28 mouse cellular contexts compared by ENCODE assay signal in genomic region chr11:76884451-76884850, GRCm38 (mm10). TPM values are rescaled to one million over a fixed set of nuclear protein-coding genes. Genes with fewer than 3 reads are reported as not detected.
A peak's percentile ranks its signal among the peaks of the same experiment; 100 is the strongest.
DNase-seq lines count a peak whose midpoint lies in the region; ATAC-seq and TF ChIP-seq lines count a peak whose summit lies in the region.
"Had no signal": no experiment of that assay in that cellular context is flagged by ENCODE, and none has a peak within 500 bp of the region (broad histone marks: within the 10 kb centered on the region; RNA-seq: fewer than 3 reads in every experiment).

No protein-coding gene starts in this region.

- peak; percentile 94 for ATAC-seq in lung, embryonic 16.5 days (ENCODE audit: low read depth)
- ATAC-seq in neutrophil, adult 5-6 weeks (ENCODE audit: extremely low read depth, insufficient number of reproducible peaks, low FRiP score, poor library complexity, severe bottlenecking) = peak; percentile 32; the same call in 1 of the 2 replicates
- no peak for ATAC-seq in erythroblast, adult 5-6 weeks (replicated peaks; ENCODE audit: low FRiP score, poor library complexity, severe bottlenecking)
- ATAC-seq: forebrain, embryonic 16.5 days; midbrain, embryonic 13.5 days had no signal

- WGBS in lung, embryonic 16.5 days = 8% methylated on average over 5 of the region's 5 CpGs
- 42% methylated on average over 5 of the region's 5 CpGs for WGBS in bone marrow, adult 2 months

- no peaks in the 10 kb centered on the region for H3K36me3 ChIP-seq in lung, embryonic 16.5 days (ENCODE audit: control insufficient read depth, insufficient read depth, low read length)
- H3K36me3 ChIP-seq: embryonic facial prominence, embryonic 15.5 days; forebrain, embryonic 10.5 days; hindbrain, embryonic 13.5 days; midbrain, embryonic 13.5 days; neural tube, embryonic 12.5 days had no signal

- H3K4me3 ChIP-seq in lung, embryonic 16.5 days (ENCODE audit: low read length) = no peak overlapping the region
- no peak overlapping the region for H3K4me3 ChIP-seq in bone marrow, adult 2 months (replicated peaks; ENCODE audit: control insufficient read depth, low read depth, low read length)
- H3K4me3 ChIP-seq: embryonic facial prominence, embryonic 15.5 days; forebrain, embryonic 10.5 days; hindbrain, embryonic 13.5 days; left cerebral cortex, adult 2 months; midbrain, embryonic 13.5 days; neural tube, embryonic 12.5 days had no signal

- intact Hi-C loops in heart, postnatal 10 days (cut with DNase I) = no loop called here

- peaks cover 3% of the 10 kb centered on the region for H3K4me1 ChIP-seq in lung, embryonic 16.5 days (replicated peaks; ENCODE audit: control insufficient read depth, insufficient read depth, low read length)
- H3K4me1 ChIP-seq in bone marrow, adult 2 months (ENCODE audit: control insufficient read depth, insufficient read depth, low read length) = peaks cover 1% of the 10 kb centered on the region; the same call in 1 of the 2 replicates
- H3K4me1 ChIP-seq: embryonic facial prominence, embryonic 15.5 days; forebrain, embryonic 10.5 days; hindbrain, embryonic 13.5 days; midbrain, embryonic 13.5 days; neural tube, embryonic 12.5 days had no signal

- peak overlapping the region; percentile 91 for H3K27ac ChIP-seq in lung, embryonic 16.5 days (ENCODE audit: low read length)
- H3K27ac ChIP-seq in bone marrow, adult 2 months (ENCODE audit: control insufficient read depth, insufficient read depth, low read depth, low read length, poor library complexity) = peak overlapping the region; percentile 79
- H3K27ac ChIP-seq: embryonic facial prominence, embryonic 15.5 days; forebrain, embryonic 10.5 days; hindbrain, embryonic 13.5 days; kidney, postnatal 0 days; left cerebral cortex, adult 2 months; midbrain, embryonic 13.5 days; neural tube, embryonic 12.5 days had no signal

- no peaks in the 10 kb centered on the region for H3K9me3 ChIP-seq in lung, embryonic 16.5 days (ENCODE audit: control insufficient read depth, low read length)
- H3K9me3 ChIP-seq: embryonic facial prominence, embryonic 15.5 days; forebrain, embryonic 10.5 days; hindbrain, embryonic 13.5 days; midbrain, embryonic 13.5 days; neural tube, embryonic 12.5 days had no signal

- peak; percentile 21 for DNase-seq in heart, adult 11 months
- no peak for DNase-seq in heart, postnatal 10 days
- DNase-seq in lung, postnatal 14 days = no peak
- DNase-seq: adrenal gland, postnatal 25 days; cerebellum, adult 9-11 months; gastrocnemius, postnatal 25 days; heart, postnatal 36 days; kidney, adult 2 months; right cerebral cortex, adult 18-20 months; right cerebral cortex, postnatal 4 days; thymus, postnatal 25 days had no signal

- no peak overlapping the region for H3K9ac ChIP-seq in lung, embryonic 16.5 days (ENCODE audit: low read length)
- H3K9ac ChIP-seq: embryonic facial prominence, embryonic 15.5 days; hindbrain, embryonic 13.5 days; midbrain, embryonic 13.5 days; neural tube, embryonic 12.5 days had no signal

- no peak overlapping the region for H3K4me2 ChIP-seq in lung, embryonic 16.5 days (ENCODE audit: low read depth, low read length)
- H3K4me2 ChIP-seq: embryonic facial prominence, embryonic 15.5 days; hindbrain, embryonic 13.5 days; midbrain, embryonic 13.5 days; neural tube, embryonic 12.5 days had no signal

- no peak for TF ChIP-seq CTCF in bone marrow, adult 2 months (IDR thresholded peaks at IDR 0.05; ENCODE audit: control insufficient read depth, insufficient read depth, low read length)

- no peak for TF ChIP-seq POLR2A in bone marrow, adult 2 months (IDR thresholded peaks at IDR 0.05; ENCODE audit: borderline replicate concordance, control insufficient read depth, low read depth, low read length)

- H3K27me3 ChIP-seq in lung, embryonic 16.5 days (ENCODE audit: control insufficient read depth, insufficient read depth, low read depth, low read length) = no peaks in the 10 kb centered on the region
- H3K27me3 ChIP-seq: embryonic facial prominence, embryonic 15.5 days; hindbrain, embryonic 13.5 days; midbrain, embryonic 13.5 days; neural tube, embryonic 12.5 days had no signal

RNA-seq across cellular contexts. Expression of gene Tmigd1, which starts 17.5 kb away (rescaled TPM):
- total RNA-seq in heart, postnatal 10 days (2021) = under 1 TPM; 0.24 to 0.55 TPM
- 0.11 and 0.47 TPM in 2 replicates for polyA plus RNA-seq in lung, embryonic 16.5 days (2015; fragmentation: Nextera tagmentation; extraction: Ambion mirVana)
- 1.8 TPM in 1 of 2 replicates, not detected in the other for polyA plus RNA-seq in bone marrow, adult 2 months (2011; ENCODE audit: insufficient read depth, insufficient read length, low replicate concordance, missing spikeins)
- not detected in 2 replicates for total RNA-seq in neutrophil, adult 5-6 weeks (2017)
- not detected in 2 replicates for total RNA-seq in erythroblast, adult 5-6 weeks (2015; ENCODE audit: low replicate concordance)
- total RNA-seq in erythroblast, adult 5-6 weeks (2017; ENCODE audit: low replicate concordance) = not detected in 2 replicates
- total RNA-seq: common myeloid progenitor, adult 5-6 weeks; gastrocnemius, postnatal 25 days; layer of hippocampus, postnatal 10 days; left cerebral cortex, adult 2 months; left cerebral cortex, postnatal 36 days had no signal
- polyA plus RNA-seq: forebrain, embryonic 10.5 days; forebrain, embryonic 16.5 days; heart, embryonic 14.5 days; hindbrain, embryonic 13.5 days; midbrain, embryonic 13.5 days; neural tube, embryonic 12.5 days; stomach, embryonic 14.5 days had no signal

RNA-seq across cellular contexts. Expression of gene Cpd, which starts 37.6 kb away (rescaled TPM):
- 10 to 100 TPM; 66.5 to 71.9 TPM for total RNA-seq in heart, postnatal 10 days (2021)
- polyA plus RNA-seq in lung, embryonic 16.5 days (2015; fragmentation: Nextera tagmentation; extraction: Ambion mirVana) = 12.6 and 13.4 TPM in 2 replicates
- polyA plus RNA-seq in bone marrow, adult 2 months (2011; ENCODE audit: insufficient read depth, insufficient read length, low replicate concordance, missing spikeins) = 3.1 and 5.3 TPM in 2 replicates
- 107 and 114 TPM in 2 replicates for total RNA-seq in neutrophil, adult 5-6 weeks (2017)
- total RNA-seq in erythroblast, adult 5-6 weeks (2015; ENCODE audit: low replicate concordance) = 13.4 and 19.6 TPM in 2 replicates
- total RNA-seq in erythroblast, adult 5-6 weeks (2017; ENCODE audit: low replicate concordance) = 7.8 and 8.6 TPM in 2 replicates

RNA-seq across cellular contexts. Expression of gene Blmh, which starts 40.2 kb away (rescaled TPM):
- total RNA-seq in heart, postnatal 10 days (2021) = 10 to 100 TPM; 54.8 to 64.8 TPM
- polyA plus RNA-seq in lung, embryonic 16.5 days (2015; fragmentation: Nextera tagmentation; extraction: Ambion mirVana) = 163 and 165 TPM in 2 replicates
- polyA plus RNA-seq in bone marrow, adult 2 months (2011; ENCODE audit: insufficient read depth, insufficient read length, low replicate concordance, missing spikeins) = 31.2 and 38.4 TPM in 2 replicates
- total RNA-seq in neutrophil, adult 5-6 weeks (2017) = 61.8 and 71.1 TPM in 2 replicates
- 10.9 and 12.7 TPM in 2 replicates for total RNA-seq in erythroblast, adult 5-6 weeks (2015; ENCODE audit: low replicate concordance)
- total RNA-seq in erythroblast, adult 5-6 weeks (2017; ENCODE audit: low replicate concordance) = 21.0 and 26.6 TPM in 2 replicates
